Mouse (Mus musculus): ENCODE results near the gene Elovl5. TPM values are rescaled to one million over a fixed set of nuclear protein-coding genes. Genes with fewer than 3 reads are reported as not detected.

Elovl5 gene
- total RNA-seq, 2 experiments from 2014 or later = 189 to 306 TPM

Other genes starting within 250 kb of the Elovl5 start
- gene Gclc, start 162.8 kb upstream of the Elovl5 start, total RNA-seq (2021) = 10 to 100 TPM; 41.3 to 56.4 TPM
- not detected for gene Gcm1, start 134.6 kb downstream of the Elovl5 start, total RNA-seq (2021)
- gene Fbxo9, start 191.7 kb downstream of the Elovl5 start, total RNA-seq (2021) = 10 to 100 TPM; 63.0 to 85.4 TPM
- 10 to 100 TPM; 19.0 to 25.4 TPM for gene Ick, start 191.8 kb downstream of the Elovl5 start, total RNA-seq (2021)

Measured in adrenal gland, postnatal 10 days (tissue).